In the genomic region with DNA sequence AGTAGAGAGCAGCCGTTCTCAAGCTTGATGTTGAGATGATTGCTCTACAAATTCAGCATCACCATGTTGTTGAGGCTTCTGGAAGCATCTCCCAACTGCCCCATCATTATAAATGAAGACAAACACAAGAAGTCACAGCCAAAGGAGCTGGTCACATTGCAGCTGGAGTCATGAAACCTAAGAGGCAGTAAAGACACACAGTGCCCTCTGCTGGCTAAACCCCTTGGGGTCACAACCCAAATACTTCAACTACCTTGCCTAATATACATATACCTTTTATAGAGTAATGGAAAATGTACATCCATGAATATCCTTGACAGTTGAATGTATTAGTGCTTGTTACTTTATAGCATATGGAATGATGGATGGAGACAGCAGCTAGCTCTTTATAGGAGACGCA, we compare ENCODE assay signal across 8 mouse cellular contexts.
DNase-seq lines count a peak whose midpoint lies in the region; ATAC-seq and TF ChIP-seq lines count a peak whose summit lies in the region.

No protein-coding gene starts in this region.

- no peak overlapping the region for H3K4me3 ChIP-seq in layer of hippocampus, adult 2 months
- no peak overlapping the region for H3K4me3 ChIP-seq in G1E (ENCODE audit: low read depth, low read length)
- no peak overlapping the region for H3K4me3 ChIP-seq in liver, postnatal 0 days (ENCODE audit: low read depth, low read length)

- H3K27me3 ChIP-seq in G1E (ENCODE audit: insufficient read depth, low read length), result no peaks in the 10 kb centered on the region
- no peaks in the 10 kb centered on the region for H3K27me3 ChIP-seq in liver, postnatal 0 days (ENCODE audit: insufficient read depth, low read length)

- no peak for DNase-seq in layer of hippocampus, adult 2 months (ENCODE audit: low spot score in 2 of 2)
- no peak for DNase-seq in layer of hippocampus, adult 18-20 months (ENCODE audit: low spot score in 2 of 2)
- DNase-seq in G1E (ENCODE audit: low spot score), result peak; percentile 35
- peak; percentile 49 for DNase-seq in c-Kit-positive CD71-positive TER-119-positive erythroid progenitor cells, embryonic 14.5 days (ENCODE audit: low spot score)
- DNase-seq in liver, postnatal 0 days, result peak; percentile 58
- DNase-seq in thymus, postnatal 10 days (ENCODE audit: low spot score in 2 of 2), result peak; percentile 22 to 64
- no peak for DNase-seq in right cerebral cortex, postnatal 4 days
- DNase-seq in layer of hippocampus, postnatal 36 days, result no peak

- no peaks in the 10 kb centered on the region for H3K9me3 ChIP-seq in G1E (replicated peaks)
- H3K9me3 ChIP-seq in liver, postnatal 0 days (ENCODE audit: low read length), result no peaks in the 10 kb centered on the region

- TF ChIP-seq EP300 in liver, postnatal 0 days (IDR thresholded peaks at IDR 0.05; ENCODE audit: low read depth), result no peak

- no peak overlapping the region for H3K27ac ChIP-seq in layer of hippocampus, adult 2 months
- no peak overlapping the region for H3K27ac ChIP-seq in liver, postnatal 0 days (ENCODE audit: low read depth)

- 77% methylated on average over 2 of the region's 2 CpGs for WGBS in liver, postnatal 0 days (ENCODE audit: insufficient replicate concordance)

- peak; percentile 69 for ATAC-seq in G1E (ENCODE audit: extremely low read depth, insufficient number of reproducible peaks, low FRiP score, poor library complexity, severe bottlenecking)
- no peak for ATAC-seq in liver, postnatal 0 days

- TF ChIP-seq CTCF in layer of hippocampus, adult 2 months (conservative IDR thresholded peaks at IDR 0.05), result peak; percentile 69
- peak; percentile 73 for TF ChIP-seq CTCF in G1E (IDR thresholded peaks at IDR 0.05; ENCODE audit: low read depth, low read length)
- TF ChIP-seq CTCF in liver, postnatal 0 days (IDR thresholded peaks at IDR 0.05; ENCODE audit: low read depth), result peak; percentile 73

- no peak overlapping the region for H3K9ac ChIP-seq in liver, postnatal 0 days (replicated peaks)

- H3K36me3 ChIP-seq in G1E (replicated peaks), result no peaks in the 10 kb centered on the region
- H3K36me3 ChIP-seq in liver, postnatal 0 days (replicated peaks; ENCODE audit: insufficient read depth, low read length), result no peaks in the 10 kb centered on the region

- no peak overlapping the region for H3K4me2 ChIP-seq in liver, postnatal 0 days (ENCODE audit: low read depth, low read length)

- H3K4me1 ChIP-seq in G1E (ENCODE audit: insufficient read depth, low read depth, low read length), result peaks cover 62% of the 10 kb centered on the region
- H3K4me1 ChIP-seq in liver, postnatal 0 days (ENCODE audit: insufficient read depth), result no peaks in the 10 kb centered on the region

Comparison
In these comparisons a context has a peak if more than half of its experiments do, and no peak if none do; other contexts are left out.
1. DNase-seq: peak in G1E (single experiment), c-Kit-positive CD71-positive TER-119-positive erythroid progenitor cells, embryonic 14.5 days (single experiment), liver, postnatal 0 days (single experiment) and thymus, postnatal 10 days (2 of 2); none in layer of hippocampus, adult 2 months (0 of 2), layer of hippocampus, adult 18-20 months (0 of 2), right cerebral cortex, postnatal 4 days (single experiment) and layer of hippocampus, postnatal 36 days (0 of 2).
2. Peak in every context shown above with its lines, with median percentiles within 50 percentile points of each other: CTCF ChIP-seq.